Mouse (Mus musculus) stomach, embryonic 16.5 days (tissue): ENCODE measurements around the gene Dennd6b. TPM values are rescaled to one million over a fixed set of nuclear protein-coding genes. Genes with fewer than 3 reads are reported as not detected.

Source experiments
- ATAC-seq: fragments of 200-750 bp; cut with Nextera tagmentation; 2 replicates; pipeline ENCODE4 v1.8.0; 2017; ENCODE audit warnings: moderate number of reproducible peaks, moderate TSS enrichment; ENCODE audit not compliant: insufficient read depth, low FRiP score
- H3K27ac ChIP-seq: fragments of 300-500 bp; sonication (generic); 2 replicates; pipeline ENCODE4 v1.5.1; 2014; ENCODE audit warnings: low read length
- H3K27me3 ChIP-seq: fragments of 300-500 bp; sonication (generic); 2 replicates; pipeline ENCODE4 v1.6.1; 2014; ENCODE audit warnings: low read length, control low read depth, mixed read lengths; ENCODE audit not compliant: control insufficient read depth, insufficient read depth
- H3K36me3 ChIP-seq: fragments of 300-500 bp; sonication (generic); 2 replicates; pipeline ENCODE4 v1.6.1; 2014; ENCODE audit warnings: low read length; ENCODE audit not compliant: control insufficient read depth, insufficient read depth
- H3K4me1 ChIP-seq: fragments of 300-500 bp; sonication (generic); 2 replicates; pipeline ENCODE4 v1.6.1; 2014; ENCODE audit warnings: low read length, control low read depth, mixed read lengths; ENCODE audit not compliant: control insufficient read depth, insufficient read depth
- H3K4me2 ChIP-seq: fragments of 300-500 bp; sonication (generic); 2 replicates; pipeline ENCODE4 v1.6.1; 2014; ENCODE audit warnings: low read depth, low read length, mixed read lengths
- H3K4me3 ChIP-seq: fragments of 300-500 bp; sonication (generic); replicated peaks from 2 replicates; pipeline ENCODE4 v1.5.1; 2014; ENCODE audit warnings: mild to moderate bottlenecking, low read length
- H3K9ac ChIP-seq: fragments of 300-500 bp; sonication (generic); 2 replicates; pipeline ENCODE4 v1.6.1; 2014; ENCODE audit warnings: low read length
- H3K9me3 ChIP-seq: fragments of 300-500 bp; sonication (generic); replicated peaks from 2 replicates; pipeline ENCODE4 v1.6.1; 2016; ENCODE audit warnings: low read length, control low read depth; ENCODE audit not compliant: control insufficient read depth
- WGBS: fragments of 180-500 bp; shearing (Covaris S2); extraction: QIAGEN DNeasy Blood & Tissue Kit; methylation state at CpG from one replicate; pipeline ENCODE4 v1.1.7; 2014; 5-methylcytosine and 5-hydroxymethylcytosine counted together
- polyA plus RNA-seq: library from polyadenylated mRNA; unstranded; fragments of >200 nt; fragmentation: Nextera tagmentation; extraction: Ambion mirVana; gene quantifications from 2 replicates; pipeline ENCODE4 v1.2.1, GENCODE M21; 2015

Dennd6b gene
- polyA plus RNA-seq, 1 experiment from 2014 or later = 13.4 TPM

DNA sequence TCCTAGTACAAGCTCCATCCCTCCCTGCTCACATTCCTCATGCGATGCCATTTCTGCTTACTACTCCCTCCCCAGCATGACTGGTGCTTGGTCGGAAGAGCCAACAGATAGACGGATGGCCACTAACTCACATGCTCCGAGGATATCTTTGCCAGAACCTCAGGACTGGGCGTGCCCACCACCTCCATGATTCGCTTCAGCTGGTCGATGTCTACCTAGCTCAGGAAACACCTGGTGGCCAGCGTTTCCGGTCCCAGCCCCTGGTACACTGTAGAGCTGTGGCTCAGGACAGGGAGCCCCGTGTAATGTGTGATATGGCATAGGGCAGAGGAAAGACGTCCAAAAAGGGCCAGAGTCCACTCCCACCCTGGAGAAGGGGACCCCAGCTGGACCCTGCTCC is 51.3 kb downstream of the Dennd6b start:
- no peaks in the 10 kb centered on the region for H3K36me3 ChIP-seq
- peaks cover 44% of the 10 kb centered on the region for H3K27me3 ChIP-seq
- no peak overlapping the region for H3K4me2 ChIP-seq
- peaks cover 20% of the 10 kb centered on the region for H3K4me1 ChIP-seq
- no peak overlapping the region for H3K9ac ChIP-seq
- no peak overlapping the region for H3K4me3 ChIP-seq
- no peak for ATAC-seq
- no peaks in the 10 kb centered on the region for H3K9me3 ChIP-seq
- H3K27ac ChIP-seq = no peak overlapping the region
- 87% methylated on average over 11 of the region's 11 CpGs for WGBS

GRCm38 (mm10) chr15:89143134-89143533 is 53.2 kb downstream of the Dennd6b start:
- H3K9ac ChIP-seq = no peak overlapping the region
- no peaks in the 10 kb centered on the region for H3K36me3 ChIP-seq
- peaks cover 42% of the 10 kb centered on the region for H3K27me3 ChIP-seq
- 71% methylated on average over 2 of the region's 2 CpGs for WGBS
- no peak overlapping the region for H3K27ac ChIP-seq
- H3K4me2 ChIP-seq = no peak overlapping the region
- no peak for ATAC-seq
- H3K4me1 ChIP-seq = peaks cover 14% of the 10 kb centered on the region
- no peaks in the 10 kb centered on the region for H3K9me3 ChIP-seq
- H3K4me3 ChIP-seq = no peak overlapping the region

GRCm38 (mm10) chr15:89141905-89142304 is 54.4 kb downstream of the Dennd6b start:
- Histone ChIP-seq H3K36me3 (no peaks in the 10 kb centered on the region), H3K4me2 (no peak overlapping the region), H3K27ac (no peak overlapping the region), H3K4me1 (peaks cover 8% of the 10 kb centered on the region), H3K4me3 (no peak overlapping the region), H3K27me3 (peaks cover 30% of the 10 kb centered on the region), H3K9ac (no peak overlapping the region), H3K9me3 (no peaks in the 10 kb centered on the region)
- 50% methylated on average over 4 of the region's 4 CpGs for WGBS
- no peak for ATAC-seq

DNA sequence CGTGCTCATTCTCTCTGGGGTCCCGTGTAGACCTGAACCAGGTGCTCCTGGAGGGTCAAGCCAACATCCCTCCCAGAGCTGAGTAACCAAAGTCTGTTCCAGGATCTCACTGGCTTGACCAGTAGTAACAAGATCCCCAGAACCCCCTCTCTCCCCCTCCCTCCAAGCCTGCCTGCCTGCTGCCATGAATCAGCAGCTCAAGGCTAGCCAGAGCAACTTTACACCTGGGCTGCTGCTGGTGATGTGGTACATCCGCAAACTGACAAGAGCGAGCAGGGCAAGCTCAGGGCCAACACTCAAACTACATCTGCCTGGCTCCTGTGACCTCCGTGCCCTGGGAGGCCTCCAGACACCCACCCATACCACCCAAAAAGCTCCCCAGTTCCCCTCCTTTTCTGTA is 54.9 kb downstream of the Dennd6b start:
- ATAC-seq = no peak
- H3K36me3 ChIP-seq = no peaks in the 10 kb centered on the region
- peaks cover 5% of the 10 kb centered on the region for H3K4me1 ChIP-seq
- no peaks in the 10 kb centered on the region for H3K9me3 ChIP-seq
- H3K27ac ChIP-seq = no peak overlapping the region
- no peak overlapping the region for H3K4me3 ChIP-seq
- H3K4me2 ChIP-seq = no peak overlapping the region
- H3K9ac ChIP-seq = no peak overlapping the region
- WGBS = 13% methylated on average over 5 of the region's 5 CpGs
- peaks cover 29% of the 10 kb centered on the region for H3K27me3 ChIP-seq

GRCm38 (mm10) chr15:89140659-89141252 is 55.5 kb downstream of the Dennd6b start, which contains the start of gene Mapk12:
Gene Mapk12 (minus strand): TSS chr15:89140703.
- peak; percentile 61; the same call in 1 of the 2 replicates for ATAC-seq
- Histone ChIP-seq H3K9ac (peak within 1 kb of the TSS; percentile 59), H3K27me3 (peaks cover 27% of the 10 kb centered on the region), H3K4me2 (peak within 1 kb of the TSS; percentile 61), H3K27ac (no peak within 1 kb of the TSS), H3K4me1 (peaks cover 5% of the 10 kb centered on the region), H3K9me3 (no peaks in the 10 kb centered on the region), H3K36me3 (no peaks in the 10 kb centered on the region), H3K4me3 (peak within 1 kb of the TSS; percentile 42)
- 2% methylated on average over 21 of the region's 21 CpGs for WGBS

DNA sequence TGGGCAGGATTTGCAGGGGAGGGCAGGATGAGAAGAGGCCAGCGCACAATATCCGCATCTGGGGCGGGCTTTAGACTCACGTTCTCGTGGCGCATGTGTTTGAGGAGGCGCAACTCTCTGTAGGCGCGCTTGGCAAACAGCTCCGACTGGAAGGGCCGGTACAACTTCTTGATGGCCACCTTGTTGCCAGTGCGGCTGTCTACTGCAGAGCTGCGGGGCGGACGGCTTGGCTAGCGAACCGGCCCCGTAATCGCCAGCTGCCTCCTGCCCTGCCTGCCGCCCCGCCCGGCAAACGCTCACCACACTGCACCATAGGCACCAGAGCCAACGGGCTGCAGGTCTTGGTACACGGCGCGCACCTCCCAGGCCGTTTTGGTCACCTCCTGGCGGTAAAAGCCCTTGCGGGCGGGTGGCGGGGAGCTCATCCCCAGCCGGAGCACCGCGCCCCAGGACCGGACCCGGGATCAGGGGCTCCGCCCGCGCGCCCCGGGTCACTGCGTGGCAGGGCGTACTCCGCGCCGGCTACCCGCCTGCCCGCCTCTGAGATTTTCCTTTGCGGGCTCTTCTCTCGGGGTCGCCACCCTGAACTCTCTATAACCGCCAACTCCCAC is 56.1 kb downstream of the Dennd6b start:
- Histone ChIP-seq H3K36me3 (no peaks in the 10 kb centered on the region), H3K27me3 (peaks cover 24% of the 10 kb centered on the region)
- peak; percentile 46; the same call in 1 of the 2 replicates for ATAC-seq

DNA sequence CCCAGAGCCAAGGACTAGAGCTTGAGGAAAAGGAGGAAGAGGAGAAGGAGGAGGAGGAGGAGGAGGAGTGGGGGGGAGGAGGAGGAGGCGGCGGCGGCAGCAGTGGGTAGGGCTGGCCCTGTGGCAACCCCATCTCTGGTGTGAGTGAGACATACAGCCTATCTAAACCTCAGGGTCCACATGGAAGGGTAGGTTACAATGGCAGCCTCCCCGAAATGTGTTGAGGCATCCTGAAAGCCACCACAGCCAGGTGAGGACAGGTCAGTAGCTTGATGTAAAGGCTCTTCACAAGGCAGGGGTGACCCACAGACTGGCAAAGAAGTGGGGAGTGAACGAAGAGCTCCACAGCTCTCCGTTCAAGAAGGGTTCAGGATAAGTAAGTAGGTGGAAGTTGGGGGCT is 57.8 kb downstream of the Dennd6b start:
- Histone ChIP-seq H3K4me1 (peaks cover 5% of the 10 kb centered on the region), H3K4me2 (no peak overlapping the region), H3K27me3 (peaks cover 24% of the 10 kb centered on the region), H3K9ac (no peak overlapping the region), H3K27ac (no peak overlapping the region), H3K4me3 (no peak overlapping the region), H3K9me3 (no peaks in the 10 kb centered on the region), H3K36me3 (no peaks in the 10 kb centered on the region)
- WGBS = 95% methylated on average over 6 of the region's 6 CpGs
- no peak for ATAC-seq

More for the DNA sequence above, 56.1 kb downstream of the Dennd6b start:
- Histone ChIP-seq H3K27ac (no peak overlapping the region), H3K9me3 (no peaks in the 10 kb centered on the region), H3K9ac (peak overlapping the region; percentile 59), H3K4me1 (peaks cover 5% of the 10 kb centered on the region), H3K4me3 (peak overlapping the region; percentile 42), H3K4me2 (peak overlapping the region; percentile 61)
- WGBS = 0% methylated on average over 53 of the region's 53 CpGs

DNA sequence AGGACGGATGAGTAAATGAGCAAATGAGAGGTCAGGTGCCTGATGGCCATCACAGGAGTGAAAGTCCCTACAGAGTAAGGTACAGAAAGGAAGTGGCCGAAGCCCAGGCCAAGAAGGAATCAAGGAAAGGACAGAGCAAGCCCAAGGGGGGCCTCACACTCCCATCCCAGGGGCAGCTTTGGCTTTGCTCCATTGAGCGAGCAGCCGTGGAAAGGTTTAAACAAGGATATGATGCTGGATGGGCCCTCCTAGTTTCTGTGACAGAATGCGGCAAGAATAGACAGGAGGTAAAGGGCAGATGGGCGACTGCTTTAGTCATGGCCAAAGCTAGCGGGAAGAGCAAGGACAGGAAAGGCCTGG is 58.3 kb downstream of the Dennd6b start:
- Histone ChIP-seq H3K27ac (no peak overlapping the region), H3K36me3 (no peaks in the 10 kb centered on the region), H3K27me3 (peaks cover 24% of the 10 kb centered on the region), H3K9ac (no peak overlapping the region), H3K4me2 (no peak overlapping the region), H3K4me1 (peaks cover 5% of the 10 kb centered on the region), H3K4me3 (no peak overlapping the region), H3K9me3 (no peaks in the 10 kb centered on the region)
- ATAC-seq = no peak
- 84% methylated on average over 7 of the region's 7 CpGs for WGBS

DNA sequence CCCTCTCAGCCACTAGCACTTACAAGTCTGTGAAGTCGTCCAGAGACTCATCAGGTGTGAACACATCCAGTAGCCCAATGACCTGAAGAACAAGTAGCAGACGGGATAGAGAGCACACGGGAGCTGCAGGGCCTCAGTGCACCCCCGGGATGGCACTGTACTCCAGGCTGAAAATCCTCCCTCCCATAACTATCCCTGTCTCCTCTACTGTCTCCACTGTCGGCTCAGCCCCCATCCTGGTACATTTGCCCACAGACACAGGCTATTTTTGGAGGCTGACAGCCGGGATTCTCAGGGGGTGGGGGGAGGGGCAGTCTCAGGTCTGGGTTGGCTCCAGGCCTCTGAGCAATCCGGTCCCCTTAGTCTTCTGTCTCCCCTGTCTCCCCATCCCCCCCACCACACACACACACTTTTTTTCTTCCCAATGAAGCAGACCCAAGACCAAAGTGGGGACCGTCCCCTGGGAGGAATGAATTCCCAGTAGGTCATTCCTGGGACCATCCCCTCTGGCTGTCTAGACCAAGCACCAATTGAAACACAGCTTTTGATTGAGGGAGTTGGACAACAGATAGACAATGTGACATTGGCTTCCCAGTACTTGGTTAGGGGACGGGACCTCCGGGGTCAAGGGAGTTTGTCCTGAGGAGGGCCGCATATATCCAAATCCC is 58.8 kb downstream of the Dennd6b start:
- Histone ChIP-seq H3K27ac (no peak overlapping the region), H3K4me1 (peaks cover 5% of the 10 kb centered on the region), H3K27me3 (peaks cover 22% of the 10 kb centered on the region), H3K9ac (no peak overlapping the region), H3K4me3 (no peak overlapping the region), H3K4me2 (no peak overlapping the region), H3K36me3 (no peaks in the 10 kb centered on the region), H3K9me3 (no peaks in the 10 kb centered on the region)
- 70% methylated on average over 11 of the region's 11 CpGs for WGBS
- ATAC-seq = no peak
